Comparison of ENCODE assay signal across 20 mouse cellular contexts in genomic region chr5:134783794-134784193, GRCm38 (mm10). TPM values are rescaled to one million over a fixed set of nuclear protein-coding genes. Genes with fewer than 3 reads are reported as not detected.
"Had no signal": no experiment of that assay in that cellular context is flagged by ENCODE, and none has a peak within 500 bp of the region (broad histone marks: within the 10 kb centered on the region; RNA-seq: fewer than 3 reads in every experiment).

No protein-coding gene starts in this region.

- H3K4me1 ChIP-seq: megakaryocyte, embryonic 14.5 days; neural tube, embryonic 12.5 days had no signal

- H3K27ac ChIP-seq: lung, embryonic 15.5 days; macrophage; midbrain, embryonic 13.5 days; midbrain, embryonic 15.5 days; neural tube, embryonic 12.5 days; stomach, embryonic 15.5 days; stomach, postnatal 0 days had no signal

- H3K27me3 ChIP-seq: lung, embryonic 15.5 days; midbrain, embryonic 13.5 days; midbrain, embryonic 15.5 days; neural tube, embryonic 12.5 days; stomach, embryonic 15.5 days had no signal

- H3K4me2 ChIP-seq: lung, embryonic 15.5 days; midbrain, embryonic 11.5 days; midbrain, embryonic 13.5 days; midbrain, embryonic 15.5 days; neural tube, embryonic 12.5 days; stomach, embryonic 15.5 days had no signal

- ATAC-seq: lung, postnatal 0 days; midbrain, embryonic 13.5 days; midbrain, embryonic 15.5 days had no signal

- H3K9ac ChIP-seq: lung, embryonic 15.5 days; midbrain, embryonic 13.5 days; midbrain, embryonic 15.5 days; neural tube, embryonic 12.5 days; stomach, embryonic 15.5 days had no signal

- H3K4me3 ChIP-seq: lung, embryonic 15.5 days; megakaryocyte, embryonic 14.5 days; midbrain, embryonic 13.5 days; midbrain, embryonic 15.5 days; neural tube, embryonic 12.5 days; stomach, embryonic 15.5 days had no signal

- H3K9me3 ChIP-seq: lung, embryonic 15.5 days; megakaryocyte, embryonic 14.5 days; midbrain, embryonic 13.5 days; midbrain, embryonic 15.5 days; neural tube, embryonic 12.5 days; stomach, embryonic 15.5 days had no signal

- DNase-seq: lung, adult 2 months; lung, postnatal 14 days; lung, postnatal 36 days; right cerebral cortex, postnatal 14 days; thymus, adult 2 months; thymus, postnatal 25 days; thymus, postnatal 4 days had no signal

- H3K36me3 ChIP-seq: lung, embryonic 15.5 days; midbrain, embryonic 13.5 days; midbrain, embryonic 15.5 days; neural tube, embryonic 12.5 days; stomach, embryonic 15.5 days had no signal

RNA-seq across cellular contexts. Expression of gene Eln, which starts 36.7 kb away (rescaled TPM):
- total RNA-seq: megakaryocyte progenitor cell, adult 5-6 weeks; monocyte, adult 5-6 weeks; neutrophil, adult 5-6 weeks had no signal
- polyA plus RNA-seq: macrophage had no signal
